Mouse (Mus musculus) urinary bladder, postnatal 10 days (tissue): ENCODE data around the gene Tst.

Source experiments
- DNase-seq: peaks from one replicate; pipeline ENCODE4 v3.0.0; 2022; ENCODE audit warnings: low spot score

The Tst gene

GRCm38 (mm10) chr15:78429871-78430622, 24.3 kb upstream of the Tst start:
- no peak for DNase-seq

GRCm38 (mm10) chr15:78429139-78429459, 23.4 kb upstream of the Tst start:
- DNase-seq: no peak

GRCm38 (mm10) chr15:78428391-78429138, 22.9 kb upstream of the Tst start, which contains the start of gene Kctd17:
Gene Kctd17 (plus strand): TSS chr15:78428564.
- DNase-seq: peak; percentile 57

GRCm38 (mm10) chr15:78425230-78425629, 19.5 kb upstream of the Tst start:
- no peak for DNase-seq

- no peak for DNase-seq
These were observed 18.8 kb upstream of the Tst start for GRCm38 (mm10) chr15:78424507-78424906.

- peak; percentile 65 for DNase-seq
These were observed 16.6 kb upstream of the Tst start for GRCm38 (mm10) chr15:78422046-78422956.

GRCm38 (mm10) chr15:78420395-78420794, 14.7 kb upstream of the Tst start:
- DNase-seq: no peak

GRCm38 (mm10) chr15:78416937-78417336, 11.2 kb upstream of the Tst start:
- DNase-seq: no peak

- no peak for DNase-seq
These were observed 8.4 kb upstream of the Tst start for GRCm38 (mm10) chr15:78414157-78414556.

- no peak for DNase-seq
These were observed 8.0 kb upstream of the Tst start for GRCm38 (mm10) chr15:78413719-78414117.

GRCm38 (mm10) chr15:78413083-78413718, 7.5 kb upstream of the Tst start:
- no peak for DNase-seq

GRCm38 (mm10) chr15:78409570-78410052, 3.9 kb upstream of the Tst start:
- DNase-seq: no peak

GRCm38 (mm10) chr15:78406293-78406934, 707 bp upstream of the Tst start, which contains the start of gene Mpst:
Gene Mpst (plus strand): TSS chr15:78406416.
- peak; percentile 51 for DNase-seq

GRCm38 (mm10) chr15:78405098-78405497, 609 bp downstream of the Tst start:
- DNase-seq: no peak

GRCm38 (mm10) chr15:78403896-78404295, 1.8 kb downstream of the Tst start:
- DNase-seq: no peak

- DNase-seq: no peak
These were observed 2.4 kb downstream of the Tst start for GRCm38 (mm10) chr15:78403301-78403741.

- DNase-seq: no peak
These were observed 3.3 kb downstream of the Tst start for GRCm38 (mm10) chr15:78402423-78402822.

GRCm38 (mm10) chr15:78401921-78402320, 3.8 kb downstream of the Tst start:
- DNase-seq: no peak

- no peak for DNase-seq
These were observed 4.4 kb downstream of the Tst start for GRCm38 (mm10) chr15:78401345-78401744.

GRCm38 (mm10) chr15:78395478-78395962, 10.2 kb downstream of the Tst start, which contains the start of gene Tex33:
Gene Tex33 (minus strand): TSS chr15:78395912.
- DNase-seq: no peak

GRCm38 (mm10) chr15:78390855-78391254, 14.9 kb downstream of the Tst start:
- no peak for DNase-seq
